Mouse (Mus musculus): ENCODE results near the gene Itpk1.

The Itpk1 gene

DNA sequence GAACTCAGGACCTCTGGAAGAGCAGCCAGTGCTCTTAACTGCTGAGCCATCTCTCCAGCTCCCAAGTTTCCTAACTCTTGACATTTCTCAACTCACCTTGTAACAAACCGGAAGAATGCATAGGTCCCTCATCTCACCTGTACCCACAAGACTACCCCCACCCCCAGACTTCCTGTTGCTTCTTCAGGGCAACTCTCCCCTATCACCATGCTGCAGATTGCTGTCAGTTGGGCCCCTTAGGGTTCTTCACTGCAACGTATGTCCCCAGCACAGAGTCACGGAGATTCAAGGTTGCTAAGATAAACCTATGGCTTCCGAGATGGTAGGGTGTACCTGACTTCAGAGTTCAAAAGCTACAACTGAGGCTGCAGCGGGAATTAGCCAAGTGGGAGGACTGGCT lies 77.2 kb downstream of the Itpk1 start:
- 96% methylated on average over 5 of the region's 5 CpGs for WGBS

DNA sequence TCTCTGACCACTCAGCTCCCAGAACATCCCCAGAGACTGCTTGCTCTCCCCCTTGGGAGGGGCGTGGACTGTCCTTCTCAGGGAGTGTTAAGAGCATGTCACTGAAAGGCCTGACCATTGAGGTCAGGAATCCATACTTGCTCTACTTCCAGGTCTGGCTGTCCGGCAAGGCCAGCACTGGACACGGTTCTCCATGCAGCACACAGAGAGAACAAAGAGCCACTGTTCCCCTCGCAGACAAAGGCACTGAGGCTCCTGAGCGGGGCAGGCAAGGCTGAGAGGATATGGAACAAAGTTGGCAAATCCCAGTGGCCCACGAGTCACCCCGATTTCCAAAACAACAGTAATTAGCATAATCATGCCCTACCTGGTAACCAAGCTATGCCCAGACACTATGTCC lies 77.9 kb downstream of the Itpk1 start:
- WGBS, result 50% methylated on average over 7 of the region's 7 CpGs

DNA sequence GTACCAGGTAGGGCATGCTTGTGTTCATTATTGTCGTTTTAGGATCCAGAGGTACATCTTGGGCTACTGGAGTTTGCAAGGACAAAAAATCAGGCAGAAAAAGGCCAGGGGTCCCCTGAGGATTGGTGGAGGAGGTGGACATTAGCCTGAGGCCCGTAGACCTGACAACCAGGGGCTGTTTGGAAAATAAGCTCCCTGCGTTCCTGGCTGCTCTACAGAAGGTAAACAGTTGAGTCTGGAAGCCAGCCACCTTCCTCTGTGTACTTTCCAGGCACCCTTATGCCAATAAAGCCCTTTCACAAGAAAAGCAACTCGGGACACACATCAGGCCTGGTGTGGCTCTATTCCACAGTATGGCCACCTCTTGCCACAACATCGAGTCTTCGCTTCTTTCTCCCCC lies 79.0 kb downstream of the Itpk1 start:
- 67% methylated on average over 6 of the region's 6 CpGs for WGBS

DNA sequence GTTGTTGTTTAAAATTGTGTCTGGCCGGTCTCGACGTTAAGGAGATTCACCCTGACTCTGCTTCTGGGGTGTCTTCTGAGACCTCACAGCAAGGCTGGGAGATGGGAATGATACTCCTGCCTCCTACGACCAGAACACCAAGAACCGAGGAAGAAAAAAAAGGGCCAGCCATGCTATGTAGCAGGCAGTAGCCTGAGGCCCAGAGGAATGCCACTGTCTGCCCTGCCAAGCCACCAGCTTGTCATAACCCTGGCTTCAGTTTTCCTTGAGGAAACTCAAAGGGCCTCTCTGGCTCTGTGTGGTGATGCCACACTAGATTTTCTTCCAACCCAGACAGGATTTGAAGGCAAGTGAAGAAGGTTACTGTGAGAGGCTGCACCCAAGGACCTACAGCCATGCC lies 79.6 kb downstream of the Itpk1 start:
- 83% methylated on average over 5 of the region's 5 CpGs for WGBS

DNA sequence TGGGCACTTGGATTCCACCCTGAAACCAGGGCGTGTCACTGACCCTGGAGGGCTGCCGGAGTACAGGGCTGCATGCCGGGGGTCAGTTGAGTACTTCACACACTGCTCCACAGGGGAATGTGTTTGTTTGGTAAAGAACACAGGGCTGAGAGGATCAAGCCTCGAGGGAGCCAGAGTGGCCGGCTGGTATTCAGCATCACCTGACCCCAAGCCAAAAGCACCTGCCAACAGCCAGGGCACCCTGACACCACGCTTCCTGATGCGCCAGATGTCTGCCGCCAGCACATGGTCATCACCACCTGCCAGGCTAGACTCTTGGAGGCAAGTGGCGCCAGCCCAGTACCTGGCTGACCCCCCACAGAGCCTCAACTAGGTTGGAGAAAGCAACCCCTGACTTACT lies 80.9 kb downstream of the Itpk1 start:
- WGBS, result 85% methylated on average over 9 of the region's 9 CpGs

DNA sequence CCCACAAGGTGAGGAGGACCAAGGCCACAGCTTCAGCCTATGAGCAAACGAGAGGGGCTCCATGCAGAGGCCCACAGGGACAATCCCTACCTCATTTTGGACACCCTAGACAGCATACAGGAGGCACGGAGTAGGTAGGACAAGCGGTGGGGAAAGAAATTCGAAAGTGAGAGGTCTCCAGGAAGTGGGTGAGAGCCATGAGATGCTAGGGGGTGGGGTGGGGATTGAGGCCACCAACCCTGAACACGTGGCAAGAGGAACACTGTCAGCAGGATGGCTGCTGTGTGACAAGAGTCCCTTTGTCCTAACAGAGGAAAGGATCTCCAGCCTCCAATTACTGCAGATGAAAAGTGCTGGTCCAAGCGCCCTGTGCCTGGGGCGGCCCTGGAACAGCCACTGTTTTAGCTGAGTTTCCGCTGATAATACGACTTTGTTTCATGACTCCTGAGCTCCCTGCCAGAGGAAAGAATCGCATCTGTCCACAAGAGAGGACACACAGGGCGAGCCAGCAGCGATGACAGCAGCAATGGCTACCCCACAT lies 82.4 kb downstream of the Itpk1 start:
- whole genome bisulfite sequencing, result 74% methylated on average over 12 of the region's 12 CpGs

DNA sequence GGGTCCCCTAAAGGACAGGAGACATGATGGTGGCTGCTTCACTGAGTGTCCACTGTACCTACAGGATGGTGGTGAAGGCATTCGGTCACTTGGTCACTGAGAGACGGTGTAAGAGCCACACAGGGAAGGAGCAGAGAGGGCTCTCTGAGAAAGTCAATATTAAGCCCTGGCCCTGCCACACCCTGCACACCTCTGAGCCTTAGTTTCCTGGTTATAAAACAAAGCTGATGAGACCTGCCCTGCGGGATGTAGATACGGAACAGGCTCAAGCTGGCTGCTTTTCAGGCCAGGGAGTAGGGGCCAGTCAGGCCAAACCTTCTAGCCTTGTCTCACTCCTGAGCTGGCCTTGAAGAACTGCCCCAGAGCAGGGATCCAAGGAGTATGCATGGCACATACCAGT lies 82.9 kb downstream of the Itpk1 start:
- 96% methylated on average over 4 of the region's 4 CpGs for WGBS

DNA sequence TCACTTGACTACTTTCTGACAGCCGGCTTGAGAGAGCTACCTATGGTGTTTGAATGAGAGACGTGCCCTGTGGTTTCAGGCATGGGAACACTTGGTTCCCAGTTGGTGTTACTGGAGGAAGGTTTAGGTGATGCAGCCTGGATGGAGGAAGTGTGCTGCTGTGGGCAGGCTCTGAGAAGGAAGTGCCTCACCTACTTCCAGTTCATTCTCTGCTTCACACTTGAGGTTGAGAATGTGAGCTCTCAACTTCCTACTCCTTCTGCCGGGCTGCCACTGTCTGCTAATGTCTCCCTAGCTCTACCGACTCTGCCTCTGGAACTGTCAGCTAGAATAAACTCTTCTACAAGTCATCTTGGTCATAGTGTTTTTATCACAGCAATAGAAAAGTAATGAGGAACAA lies 83.5 kb downstream of the Itpk1 start:
- WGBS, result 83% methylated on average over 4 of the region's 4 CpGs

DNA sequence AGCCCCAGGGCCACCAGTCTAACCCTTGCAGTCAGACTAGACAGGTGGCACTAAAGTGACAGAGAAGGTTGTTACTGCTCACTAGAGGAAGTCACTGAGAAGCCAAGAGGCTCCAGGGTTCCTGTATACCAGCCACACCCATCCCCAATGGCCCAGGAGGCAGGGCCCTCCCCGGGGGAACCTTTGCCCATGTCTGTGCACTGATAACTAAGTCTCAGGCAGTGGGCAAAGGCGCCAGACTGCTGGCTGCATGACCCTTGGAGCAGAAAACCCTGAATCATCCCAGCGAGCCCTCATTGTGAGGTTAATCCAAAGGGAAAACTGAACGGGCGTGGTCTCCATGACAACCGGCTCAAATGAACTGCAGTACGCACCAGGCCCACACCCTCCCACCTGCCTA lies 84.8 kb downstream of the Itpk1 start:
- WGBS, result 65% methylated on average over 7 of the region's 7 CpGs

DNA sequence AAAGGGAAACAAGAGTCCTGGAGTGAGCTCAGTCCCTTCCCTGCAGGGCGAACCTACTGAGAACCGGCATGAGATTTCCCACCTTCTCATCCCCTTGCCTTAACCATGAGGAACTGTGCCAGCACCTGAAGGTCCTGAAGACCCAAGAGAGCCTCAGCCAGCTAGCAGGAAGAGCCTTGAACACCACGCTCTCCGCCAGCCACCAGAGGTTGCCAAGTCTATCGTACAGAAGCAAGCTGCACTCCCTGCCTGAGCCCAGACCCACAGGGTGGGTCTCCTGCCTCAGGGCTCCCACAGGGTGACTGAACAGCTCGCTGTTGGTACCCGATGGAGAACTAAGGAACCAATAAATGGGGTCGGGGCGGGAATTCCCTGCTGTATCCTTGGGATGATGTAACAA lies 86.6 kb downstream of the Itpk1 start:
- 45% methylated on average over 9 of the region's 9 CpGs for WGBS

DNA sequence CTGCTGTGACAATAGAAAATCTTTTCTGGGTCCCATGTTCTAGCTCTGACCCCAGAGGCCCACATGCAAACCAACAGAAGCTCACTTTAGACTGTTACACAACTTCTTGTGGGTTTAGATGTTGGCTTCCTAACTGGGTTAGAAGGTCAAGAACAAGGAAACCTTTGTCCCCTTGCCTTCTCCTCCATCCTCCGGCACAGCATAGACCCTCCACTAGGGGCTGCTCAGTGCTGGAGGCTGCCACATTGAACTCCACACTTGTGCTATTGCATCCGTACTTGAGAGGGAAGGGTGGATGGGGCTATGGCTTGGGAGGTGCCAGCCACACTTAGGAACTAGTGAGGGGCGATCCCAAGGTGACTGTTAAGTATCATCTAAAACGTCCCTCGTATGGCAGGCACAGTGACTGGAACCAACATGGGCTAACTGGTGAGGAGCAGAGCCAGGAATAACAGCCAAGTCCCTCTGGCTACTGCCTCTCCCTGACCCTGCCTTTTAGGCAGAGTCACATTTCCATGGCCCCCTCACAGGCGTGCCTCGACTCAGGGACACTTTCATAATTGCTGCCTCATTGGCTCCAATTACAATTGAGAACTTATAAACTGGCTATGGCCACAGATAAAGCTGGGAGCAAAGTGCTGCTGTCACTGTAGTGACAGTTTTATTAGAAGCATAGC lies 87.7 kb downstream of the Itpk1 start:
- 56% methylated on average over 7 of the region's 7 CpGs for WGBS

DNA sequence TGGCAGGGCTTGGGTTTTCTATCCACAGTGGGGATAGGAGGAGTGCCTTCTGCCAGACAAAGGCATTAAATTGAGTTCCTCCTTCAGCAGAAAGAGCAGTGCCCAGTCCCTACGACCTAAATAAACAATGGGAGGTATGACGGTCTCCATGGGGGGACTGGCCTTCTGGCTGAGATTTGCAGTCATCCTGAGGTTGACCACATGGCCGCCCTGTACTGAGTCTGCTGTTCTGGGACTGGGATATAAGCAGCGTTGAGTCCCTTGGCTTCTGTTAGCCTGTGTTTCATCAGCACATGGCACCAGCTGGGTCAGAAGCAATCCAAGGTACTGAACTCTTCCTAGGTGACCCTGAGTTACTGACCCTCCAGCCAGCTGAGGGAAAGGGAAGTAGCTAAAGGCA lies 88.5 kb downstream of the Itpk1 start:
- WGBS, result 72% methylated on average over 4 of the region's 4 CpGs

DNA sequence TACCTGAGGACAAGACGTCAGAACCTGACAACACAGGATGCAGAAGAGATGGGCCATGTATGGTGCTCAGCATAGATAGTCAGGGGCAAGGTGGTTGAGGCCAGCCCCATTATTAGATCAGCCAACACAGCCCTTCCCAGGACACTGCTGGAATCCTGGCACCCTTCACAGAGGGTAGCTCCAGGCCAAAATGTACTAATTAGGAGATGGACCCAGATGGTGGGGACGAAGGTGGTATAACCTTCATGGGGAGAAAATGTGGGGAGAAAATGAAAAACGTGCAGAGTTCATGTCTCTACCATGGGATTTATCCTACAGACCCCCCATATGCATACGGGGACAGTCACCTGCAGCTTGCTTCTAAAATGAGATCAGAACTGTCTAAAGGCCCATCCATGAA lies 91.3 kb downstream of the Itpk1 start:
- WGBS, result 85% methylated on average over 4 of the region's 4 CpGs

DNA sequence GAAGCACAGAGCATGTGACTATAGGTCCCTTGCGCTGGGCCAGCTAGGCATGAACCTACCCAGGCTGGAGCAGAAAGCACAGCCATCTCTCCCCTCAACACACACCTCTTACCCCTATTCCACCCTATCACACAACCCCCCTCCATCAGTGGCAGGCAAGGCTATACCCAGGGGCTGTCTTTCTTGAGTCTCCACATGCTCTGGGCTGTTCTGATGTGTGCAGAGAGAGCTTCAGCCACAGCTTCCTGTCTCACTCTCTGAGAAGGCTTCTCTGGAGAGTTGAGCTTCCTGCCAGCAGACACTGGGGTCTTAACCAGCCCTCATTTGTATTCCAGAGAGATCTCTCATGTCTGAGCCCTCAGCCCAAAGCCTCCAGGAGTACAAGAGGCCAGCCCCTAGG lies 92.3 kb downstream of the Itpk1 start:
- 100% methylated on average over 1 of the region's 1 CpGs for WGBS

DNA sequence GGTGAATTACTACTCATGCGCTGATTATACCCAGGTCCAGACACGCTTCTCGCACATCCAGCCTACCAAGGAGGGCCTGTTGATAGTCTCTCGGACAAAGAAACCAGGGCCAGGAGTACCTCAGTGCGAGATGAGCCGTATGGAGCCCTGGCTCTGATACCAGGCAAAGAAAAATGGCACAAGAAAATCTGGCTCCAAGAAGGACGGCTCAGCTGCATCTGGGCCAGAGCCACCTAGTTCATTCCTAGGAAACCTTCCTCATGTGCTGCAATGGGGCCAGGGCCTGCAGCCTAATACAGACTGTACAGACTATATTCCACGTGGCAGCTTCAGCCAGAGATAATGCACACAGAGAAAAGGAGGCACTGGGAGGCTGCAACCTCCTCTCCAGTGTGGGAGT lies 93.8 kb downstream of the Itpk1 start:
- 90% methylated on average over 8 of the region's 8 CpGs for WGBS

DNA sequence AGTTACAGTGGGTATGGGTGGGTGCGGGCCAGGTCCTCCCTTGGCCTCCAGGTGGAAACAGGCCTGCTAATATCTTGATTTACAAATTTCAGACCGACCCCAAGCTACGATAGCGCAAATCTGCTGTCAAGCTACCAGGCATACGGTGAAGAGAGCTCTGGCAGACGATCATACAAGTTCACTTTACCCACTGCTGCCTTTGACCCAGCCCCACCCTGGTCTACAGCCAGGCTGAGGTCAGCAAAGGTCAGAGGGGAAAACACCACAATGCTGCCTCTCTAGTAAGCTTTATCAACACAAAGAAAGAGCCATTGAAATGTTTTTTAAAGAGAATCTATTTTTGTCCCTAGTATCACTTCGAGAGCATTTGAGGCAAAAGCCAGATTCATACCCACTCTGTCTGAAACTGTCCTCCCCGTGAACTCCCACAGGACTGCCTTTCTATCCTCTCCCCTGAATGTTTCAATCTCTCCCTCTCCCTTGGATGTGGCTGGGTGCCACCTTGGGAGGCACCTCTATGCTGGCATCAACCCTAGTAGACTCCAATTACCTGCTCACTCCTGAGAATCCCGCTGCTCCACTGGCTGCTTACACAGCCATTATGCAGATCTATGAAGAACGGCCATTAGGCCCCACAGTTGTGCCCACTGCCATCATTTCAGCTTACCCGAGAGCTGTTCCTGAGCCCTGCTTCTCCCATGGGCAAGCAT lies 96.8 kb downstream of the Itpk1 start:
- WGBS, result 66% methylated on average over 11 of the region's 11 CpGs

DNA sequence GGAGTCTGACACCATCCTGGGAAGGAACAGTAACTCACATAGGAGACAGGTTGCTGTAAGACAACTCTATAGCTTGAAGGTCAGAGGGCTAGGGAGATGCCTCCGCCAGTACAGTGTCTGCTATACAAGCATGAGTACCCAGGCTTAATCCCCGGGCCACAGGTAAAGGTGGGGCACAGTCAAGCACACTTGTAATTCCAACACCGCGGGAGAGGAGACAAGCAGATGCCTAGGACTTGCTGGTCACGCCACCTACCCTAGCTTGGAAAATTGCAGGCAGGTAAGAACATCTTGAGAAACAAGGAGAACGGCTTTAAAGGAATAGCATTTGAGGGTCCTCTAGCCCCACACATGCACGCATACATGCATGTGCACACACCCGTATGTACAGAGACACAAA lies 97.7 kb downstream of the Itpk1 start:
- 91% methylated on average over 8 of the region's 8 CpGs for whole genome bisulfite sequencing

DNA sequence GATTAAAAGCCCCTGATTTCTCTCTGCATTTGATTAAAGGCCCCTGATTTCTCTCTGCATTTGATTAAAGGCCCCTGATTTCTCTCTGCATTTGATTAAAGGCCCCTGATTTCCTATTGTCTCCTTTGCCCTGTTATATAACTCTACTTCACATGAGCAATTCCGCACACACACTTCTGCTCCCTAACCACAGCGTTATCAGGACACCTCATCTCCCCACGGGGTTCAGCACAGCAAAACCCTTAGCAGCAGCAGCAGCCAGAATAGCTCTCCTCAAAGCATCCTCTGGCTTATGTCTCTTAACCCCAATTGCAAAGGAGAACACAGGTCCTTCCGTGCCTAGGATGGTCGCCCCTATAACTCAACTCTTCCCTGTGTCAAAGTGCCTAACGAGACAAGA lies 99.1 kb downstream of the Itpk1 start:
- 92% methylated on average over 6 of the region's 6 CpGs for WGBS

DNA sequence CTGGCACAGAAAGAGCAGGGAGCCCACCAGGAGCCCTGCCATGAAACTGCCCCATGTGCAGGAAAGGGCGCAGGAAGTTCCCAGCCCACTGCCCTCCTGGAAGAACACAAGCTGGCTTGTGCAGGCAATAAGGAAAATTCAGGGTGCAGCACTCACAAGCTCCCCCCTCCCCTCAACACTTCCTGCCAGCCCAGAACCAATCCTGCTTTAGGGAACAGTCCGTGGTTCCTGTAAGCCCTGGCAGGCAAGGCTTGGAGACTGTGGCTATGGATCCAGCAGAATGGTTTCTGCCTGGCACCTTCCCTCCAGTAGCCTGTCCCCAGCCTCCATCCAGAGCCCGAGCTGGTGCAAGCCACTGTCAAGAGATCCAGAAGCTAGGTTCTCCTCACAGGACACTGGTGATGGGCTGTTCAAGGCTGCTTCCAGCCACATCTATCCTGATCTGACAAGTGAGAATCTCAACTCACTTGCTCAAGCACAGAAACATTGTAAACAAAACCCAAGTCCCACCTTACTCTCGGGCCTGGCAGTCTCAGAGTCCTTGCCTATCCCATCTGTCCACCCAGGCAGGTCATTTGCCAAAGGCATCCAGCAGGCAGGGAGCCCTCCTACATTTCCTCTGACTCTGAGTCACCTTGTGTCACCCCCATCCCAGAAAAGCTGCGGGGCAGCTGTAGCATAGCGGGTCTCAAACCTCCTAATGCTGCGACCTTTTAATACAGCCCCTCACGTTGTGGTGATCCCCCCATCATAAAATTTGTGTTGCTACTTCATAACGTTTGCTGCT lies 102.3 kb downstream of the Itpk1 start:
- whole genome bisulfite sequencing, result 63% methylated on average over 9 of the region's 9 CpGs

DNA sequence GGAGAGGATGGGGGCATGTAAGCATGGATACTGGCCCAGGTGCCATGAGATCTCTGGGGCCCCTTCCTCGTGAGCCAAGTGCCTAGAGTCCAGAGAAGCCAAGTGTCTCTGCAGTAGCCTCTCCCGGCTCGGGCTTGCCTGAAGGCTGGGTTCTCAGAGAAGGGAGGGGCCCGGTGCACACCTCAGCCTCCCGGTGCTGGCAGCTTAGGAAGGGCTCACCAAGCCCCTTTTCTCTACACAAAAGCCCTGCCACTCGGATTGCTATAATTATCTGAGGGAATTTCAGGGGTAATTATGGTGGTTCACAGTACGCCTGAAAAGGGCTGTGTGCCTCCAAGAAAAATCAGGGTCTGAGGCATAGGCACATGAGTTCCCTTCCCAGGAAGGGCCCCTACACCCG lies 102.9 kb downstream of the Itpk1 start:
- 36% methylated on average over 8 of the region's 8 CpGs for WGBS

DNA sequence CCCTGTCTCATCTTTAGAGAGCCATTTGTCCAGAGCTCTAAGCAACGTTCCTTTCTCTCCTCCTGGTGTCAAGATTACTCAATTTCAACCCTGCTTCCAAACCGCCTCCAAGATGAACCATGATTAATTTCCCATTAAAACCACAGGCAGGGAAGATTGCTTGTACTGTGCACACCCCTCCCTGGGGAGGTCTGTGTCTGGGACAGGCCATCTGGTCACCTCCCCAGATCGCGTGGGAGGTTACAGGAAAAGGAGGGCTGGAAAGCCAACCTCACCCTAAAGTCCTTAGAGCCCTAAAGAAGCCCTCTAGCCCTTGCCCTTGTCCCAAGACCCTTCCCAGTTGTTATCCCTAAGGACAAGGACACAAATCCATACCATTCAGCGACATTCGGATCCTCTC lies 104.4 kb downstream of the Itpk1 start:
- 81% methylated on average over 6 of the region's 6 CpGs for WGBS

DNA sequence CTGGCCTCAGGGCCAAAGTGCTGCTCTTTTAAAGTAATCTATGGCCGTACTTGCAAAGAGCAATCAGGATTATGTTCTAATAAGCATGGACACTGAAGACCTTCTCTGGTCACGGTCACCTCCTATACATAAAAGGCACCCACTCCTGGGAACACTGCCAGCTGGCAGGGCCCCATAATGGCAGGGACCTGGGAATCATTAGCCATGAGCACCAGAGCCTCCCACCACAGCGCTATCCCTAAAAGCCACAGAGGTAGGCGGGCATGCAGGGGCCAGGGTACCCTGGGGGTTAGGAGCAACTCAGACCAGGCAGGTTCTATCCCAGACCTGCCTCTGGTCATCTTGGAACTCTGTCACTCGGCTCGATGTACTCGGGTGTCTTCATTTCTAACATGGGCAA lies 104.9 kb downstream of the Itpk1 start:
- 90% methylated on average over 7 of the region's 7 CpGs for WGBS

DNA sequence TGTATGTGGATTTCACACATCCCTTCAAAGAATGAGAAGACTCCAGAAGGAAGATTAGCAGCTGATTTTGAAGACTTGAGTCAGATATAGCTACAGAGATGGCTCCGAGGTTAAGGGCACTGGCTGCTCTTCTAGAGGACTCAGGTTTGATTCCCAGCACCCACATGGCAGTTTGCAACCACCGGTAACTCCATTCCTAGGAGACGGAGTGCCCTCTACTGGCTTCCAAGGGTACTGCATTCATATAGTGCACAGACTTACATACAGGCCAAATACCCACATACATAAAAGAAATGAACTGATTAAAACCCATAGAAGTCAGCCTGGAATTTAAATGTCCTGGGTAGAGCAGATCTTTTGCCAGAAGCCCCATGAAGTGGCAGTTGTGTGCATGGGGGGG lies 106.2 kb downstream of the Itpk1 start:
- 94% methylated on average over 3 of the region's 3 CpGs for WGBS

All from cerebral cortex, adult 2 months (tissue).